Mouse (Mus musculus): ENCODE data around the gene Prrt1. TPM values are rescaled to one million over a fixed set of nuclear protein-coding genes. Genes with fewer than 3 reads are reported as not detected.

Gene Prrt1
- total and polyA plus RNA-seq, 3 experiments: not detected

DNA sequence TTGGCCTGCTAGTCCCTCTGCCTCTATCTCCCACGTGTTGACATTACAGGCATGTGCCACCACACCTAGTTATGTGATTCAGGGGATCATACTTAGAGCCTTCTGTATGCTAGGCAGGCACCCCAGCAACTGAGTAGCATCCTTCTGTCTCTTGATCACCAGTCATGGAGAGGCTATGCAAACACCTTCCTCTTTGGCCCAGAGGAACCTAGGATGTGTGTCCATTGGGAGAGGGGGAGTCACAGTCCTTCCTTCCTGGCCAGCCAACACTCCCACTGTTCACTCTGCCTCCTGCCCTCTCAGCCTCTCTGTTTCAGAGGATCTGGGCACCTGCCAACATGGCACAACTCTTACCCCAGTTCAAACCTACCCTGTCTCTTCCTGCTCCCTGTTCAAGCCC is 34.2 kb downstream of the Prrt1 start:
- TF ChIP-seq SIN3A (IDR thresholded peaks at IDR 0.05; ENCODE audit: low read length): no peak
- Histone ChIP-seq H3K9ac (ENCODE audit: insufficient read depth, low read depth) (no peak overlapping the region), H3K4me2 (ENCODE audit: insufficient read depth, low read depth, poor library complexity, severe bottlenecking) (no peak overlapping the region), H3K9me3 (replicated peaks; ENCODE audit: low read length) (peaks cover 7% of the 10 kb centered on the region), H3K4me1 (ENCODE audit: control insufficient read depth in 1 of 2, insufficient read depth in 2 of 2) (no peaks in the 10 kb centered on the region; a peak in 1 of 4 replicates), H3K79me2 (replicated peaks; ENCODE audit: control insufficient read depth, extremely low read depth, insufficient read depth, poor library complexity, severe bottlenecking) (no peaks in the 10 kb centered on the region), H3K4me3 (replicated peaks in 1 of 3; ENCODE audit: low read depth in 2 of 3, low read length in 2 of 3, poor library complexity in 1 of 3) (no peak overlapping the region), H3K27ac (ENCODE audit: insufficient read depth, low read depth) (no peak overlapping the region), H3K27me3 (replicated peaks) (peaks cover 82% of the 10 kb centered on the region), H3K36me3 (replicated peaks in 1 of 2; ENCODE audit: control insufficient read depth in 1 of 2, insufficient read depth in 1 of 2, low read length in 1 of 2) (peaks cover 0 to 2% of the 10 kb centered on the region in 2 experiments)
- DNase-seq (ENCODE audit: extremely low read depth): no peak
- dilution Hi-C loops (cut with MboI; ENCODE audit: extremely low pct_ligation_motif_present, extremely low pct_unique_long_range_greater_than_20kb, low sequenced_read_pairs): no loop called here
- in situ Hi-C loops (cut with MboI; ENCODE audit: low pct_ligation_motif_present, low pct_unique_long_range_greater_than_20kb, low sequenced_read_pairs): no loop called here

DNA sequence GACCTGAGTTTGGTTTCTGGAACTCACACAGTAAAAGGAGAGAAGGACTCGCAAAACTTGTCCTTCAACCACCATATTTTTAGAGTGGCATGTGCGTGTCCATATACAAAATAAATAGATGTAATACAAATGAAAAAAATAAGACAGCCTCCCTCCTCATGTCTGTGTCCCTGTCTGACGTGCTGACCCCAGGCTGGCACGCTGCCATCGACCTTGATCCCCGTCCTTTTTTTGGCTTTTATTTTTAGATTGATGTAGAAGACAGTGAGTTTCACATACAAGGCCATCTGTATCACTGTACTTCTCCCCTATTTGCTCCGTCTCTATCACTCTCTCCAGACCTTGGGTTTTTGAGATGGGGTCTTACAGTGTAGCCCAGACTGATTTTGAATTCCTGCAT is 35.1 kb downstream of the Prrt1 start:
- Histone ChIP-seq H3K9me3 (replicated peaks; ENCODE audit: low read length) (peaks cover 7% of the 10 kb centered on the region), H3K27me3 (replicated peaks) (peaks cover 80% of the 10 kb centered on the region), H3K4me3 (replicated peaks in 1 of 3; ENCODE audit: low read depth in 2 of 3, low read length in 2 of 3, poor library complexity in 1 of 3) (no peak overlapping the region), H3K4me1 (ENCODE audit: control insufficient read depth in 1 of 2, insufficient read depth in 2 of 2) (no peaks in the 10 kb centered on the region; a peak in 1 of 4 replicates), H3K79me2 (replicated peaks; ENCODE audit: control insufficient read depth, extremely low read depth, insufficient read depth, poor library complexity, severe bottlenecking) (no peaks in the 10 kb centered on the region), H3K9ac (ENCODE audit: insufficient read depth, low read depth) (no peak overlapping the region), H3K36me3 (replicated peaks in 1 of 2; ENCODE audit: control insufficient read depth in 1 of 2, insufficient read depth in 1 of 2, low read length in 1 of 2) (no peaks in the 10 kb centered on the region), H3K27ac (ENCODE audit: insufficient read depth, low read depth) (no peak overlapping the region), H3K4me2 (ENCODE audit: insufficient read depth, low read depth, poor library complexity, severe bottlenecking) (no peak overlapping the region)
- in situ Hi-C loops (cut with MboI; ENCODE audit: low pct_ligation_motif_present, low pct_unique_long_range_greater_than_20kb, low sequenced_read_pairs) (no loop called here), dilution Hi-C loops (cut with MboI; ENCODE audit: extremely low pct_ligation_motif_present, extremely low pct_unique_long_range_greater_than_20kb, low sequenced_read_pairs) (no loop called here)
- TF ChIP-seq CTCF (conservative IDR thresholded peaks at IDR 0.05 in 1 of 2, IDR thresholded peaks at IDR 0.05 in 1 of 2; ENCODE audit: low read depth in 2 of 2, low read length in 2 of 2) (no peak), MYC (IDR thresholded peaks at IDR 0.05; ENCODE audit: low read depth, low read length) (no peak), MAX (IDR thresholded peaks at IDR 0.05; ENCODE audit: low read length) (no peak), USF1 (IDR thresholded peaks at IDR 0.05; ENCODE audit: low read depth, low read length) (no peak), BHLHE40 (IDR thresholded peaks at IDR 0.05; ENCODE audit: low read depth, low read length) (no peak), UBTF (IDR thresholded peaks at IDR 0.05; ENCODE audit: low read depth, low read length) (no peak), JUN (IDR thresholded peaks at IDR 0.05; ENCODE audit: insufficient read depth, low read depth, low read length) (no peak), ZMIZ1 (IDR thresholded peaks at IDR 0.05; ENCODE audit: low read depth, low read length) (no peak)
- no peak for DNase-seq (ENCODE audit: extremely low read depth)

DNA sequence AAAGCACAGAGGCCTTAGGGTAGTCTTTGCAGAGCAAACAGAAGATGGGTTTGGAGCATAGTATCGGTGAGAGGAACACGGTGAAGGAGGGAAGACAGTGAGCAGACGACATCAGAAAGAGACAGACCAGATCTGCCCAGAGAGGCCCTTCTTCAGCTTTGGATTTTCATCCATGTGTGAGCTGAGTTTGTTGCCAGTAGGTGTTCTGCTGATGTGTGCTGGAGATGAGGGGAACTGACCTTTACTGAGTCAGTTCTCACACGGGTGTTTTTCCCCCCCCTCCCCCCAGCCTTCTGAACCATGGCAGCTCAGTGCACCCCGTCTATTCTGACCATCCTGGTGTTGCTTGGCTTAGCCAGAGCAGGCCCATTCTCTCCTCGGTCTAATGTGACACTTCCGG is 40.9 kb downstream of the Prrt1 start, which contains the start of gene Tnxb:
TSS of gene Tnxb (plus strand) at position 301 of the 400 bp plus-strand sequence.
- Histone ChIP-seq H3K4me1 (ENCODE audit: control insufficient read depth in 1 of 2, insufficient read depth in 2 of 2) (no peaks in the 10 kb centered on the region), H3K27ac (ENCODE audit: insufficient read depth, low read depth) (no peak within 1 kb of the TSS), H3K27me3 (replicated peaks) (peaks cover 66% of the 10 kb centered on the region), H3K4me3 (replicated peaks in 1 of 3; ENCODE audit: low read depth in 2 of 3, low read length in 2 of 3, poor library complexity in 1 of 3) (no peak within 1 kb of the TSS), H3K9ac (ENCODE audit: insufficient read depth, low read depth) (no peak within 1 kb of the TSS), H3K79me2 (replicated peaks; ENCODE audit: control insufficient read depth, extremely low read depth, insufficient read depth, poor library complexity, severe bottlenecking) (no peaks in the 10 kb centered on the region), H3K4me2 (ENCODE audit: insufficient read depth, low read depth, poor library complexity, severe bottlenecking) (no peak within 1 kb of the TSS), H3K36me3 (replicated peaks in 1 of 2; ENCODE audit: control insufficient read depth in 1 of 2, insufficient read depth in 1 of 2, low read length in 1 of 2) (no peaks in the 10 kb centered on the region), H3K9me3 (replicated peaks; ENCODE audit: low read length) (peaks cover 21% of the 10 kb centered on the region)
- TF ChIP-seq UBTF (IDR thresholded peaks at IDR 0.05; ENCODE audit: low read depth, low read length) (no peak), KAT2A (IDR thresholded peaks at IDR 0.05; ENCODE audit: insufficient replicate concordance, low read length) (no peak), MEF2A (IDR thresholded peaks at IDR 0.05; ENCODE audit: borderline replicate concordance, low read depth, low read length) (no peak), USF1 (IDR thresholded peaks at IDR 0.05; ENCODE audit: low read depth, low read length) (no peak), RCOR1 (conservative IDR thresholded peaks at IDR 0.05; ENCODE audit: low read depth, low read length) (no peak), MAFK (IDR thresholded peaks at IDR 0.05; ENCODE audit: insufficient replicate concordance, low read length) (no peak)
- DNase-seq (ENCODE audit: extremely low read depth): no peak
- in situ Hi-C loops (cut with MboI; ENCODE audit: low pct_ligation_motif_present, low pct_unique_long_range_greater_than_20kb, low sequenced_read_pairs): no loop called here
- dilution Hi-C loops (cut with MboI; ENCODE audit: extremely low pct_ligation_motif_present, extremely low pct_unique_long_range_greater_than_20kb, low sequenced_read_pairs): no loop called here
